Mouse (Mus musculus): ENCODE results near the gene Meaf6. TPM values are rescaled to one million over a fixed set of nuclear protein-coding genes. Genes with fewer than 3 reads are reported as not detected.

Meaf6 gene
- polyA plus RNA-seq, 1 experiment from 2014 or later, result 28.3 TPM

DNA sequence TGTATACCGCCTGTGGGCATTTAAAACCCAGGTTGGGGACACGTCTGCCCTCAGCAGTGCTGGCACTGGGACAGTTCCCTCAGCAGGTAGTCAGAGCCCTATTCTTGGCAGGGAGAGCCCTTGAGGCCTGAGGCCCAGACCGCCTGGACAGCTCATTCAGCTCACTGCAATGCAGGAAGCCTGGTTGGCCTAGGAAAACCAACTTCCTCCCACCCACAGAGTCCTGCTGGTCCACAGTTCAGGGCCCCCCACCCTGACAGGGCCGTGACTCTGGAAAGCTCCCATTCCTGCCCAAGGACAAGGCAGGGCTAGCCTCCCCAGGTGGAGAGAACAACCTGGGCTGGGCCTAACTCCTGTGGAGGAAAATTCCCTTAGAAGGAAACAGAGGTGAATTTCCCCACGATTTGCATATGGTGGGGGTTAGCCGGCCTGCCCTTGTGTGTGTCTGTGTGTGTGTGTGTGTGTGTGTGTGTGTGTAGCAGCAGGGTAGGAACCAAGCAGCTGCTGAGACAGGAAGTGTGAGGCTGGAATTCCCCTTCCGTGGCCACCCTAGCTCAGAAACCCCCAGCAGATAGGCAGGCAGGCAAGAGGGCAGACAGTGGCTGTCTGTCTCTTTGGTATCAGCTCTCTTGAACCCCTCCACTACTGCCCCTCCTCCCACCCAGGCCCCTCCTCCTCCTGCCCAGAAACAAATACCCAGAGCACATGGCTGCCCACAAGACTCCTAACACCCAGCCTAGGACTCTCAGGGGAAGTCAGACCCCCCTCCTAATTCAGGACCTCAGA lies 39.7 kb downstream of the Meaf6 start:
- peak; percentile 79 for DNase-seq (ENCODE audit: low spot score)
- peaks cover 8% of the 10 kb centered on the region; the same call in 1 of the 2 replicates for H3K36me3 ChIP-seq (ENCODE audit: control insufficient read depth, insufficient read depth, low read length)
- peak overlapping the region; percentile 47 for H3K9ac ChIP-seq (ENCODE audit: low read length)
- no peaks in the 10 kb centered on the region for H3K9me3 ChIP-seq (ENCODE audit: control insufficient read depth, low read length)
- H3K4me2 ChIP-seq (replicated peaks; ENCODE audit: low read depth), result peak overlapping the region; percentile 46
- 39% methylated on average over 7 of the region's 7 CpGs for WGBS
- H3K4me3 ChIP-seq (ENCODE audit: low read depth, low read length), result no peak overlapping the region; the same call in 1 of the 2 replicates
- peaks cover 8% of the 10 kb centered on the region for H3K4me1 ChIP-seq (replicated peaks; ENCODE audit: control insufficient read depth, insufficient read depth)
- H3K27me3 ChIP-seq (ENCODE audit: control insufficient read depth, insufficient read depth, low read length), result no peaks in the 10 kb centered on the region
- peak; percentile 22 for ATAC-seq (ENCODE audit: low FRiP score, low TSS enrichment)
- peak overlapping the region; percentile 94 for H3K27ac ChIP-seq (replicated peaks)
- TF ChIP-seq CTCF (IDR thresholded peaks at IDR 0.05; ENCODE audit: low read depth), result no peak
- TF ChIP-seq EP300 (optimal IDR thresholded peaks at IDR 0.05), result no peak

- Histone ChIP-seq H3K9me3 (ENCODE audit: control insufficient read depth, low read length) (no peaks in the 10 kb centered on the region), H3K4me1 (replicated peaks; ENCODE audit: control insufficient read depth, insufficient read depth) (peaks cover 8% of the 10 kb centered on the region), H3K27ac (replicated peaks) (peak overlapping the region; percentile 94), H3K36me3 (ENCODE audit: control insufficient read depth, insufficient read depth, low read length) (peaks cover 3% of the 10 kb centered on the region; the same call in 1 of the 2 replicates), H3K4me3 (ENCODE audit: low read depth, low read length) (no peak overlapping the region; the same call in 1 of the 2 replicates), H3K27me3 (ENCODE audit: control insufficient read depth, insufficient read depth, low read length) (no peaks in the 10 kb centered on the region), H3K4me2 (replicated peaks; ENCODE audit: low read depth) (peak overlapping the region; percentile 93), H3K9ac (ENCODE audit: low read length) (peak overlapping the region; percentile 47)
- 52% methylated on average over 7 of the region's 7 CpGs for WGBS
- ATAC-seq (ENCODE audit: low FRiP score, low TSS enrichment) (peak; percentile 48), DNase-seq (ENCODE audit: low spot score) (peak; percentile 78)
- TF ChIP-seq CTCF (IDR thresholded peaks at IDR 0.05; ENCODE audit: low read depth), result no peak
- TF ChIP-seq EP300 (optimal IDR thresholded peaks at IDR 0.05), result no peak
These were observed 40.5 kb downstream of the Meaf6 start for GRCm38 (mm10) chr4:125125361-125125921.

GRCm38 (mm10) chr4:125126186-125126585 lies 41.3 kb downstream of the Meaf6 start:
- Histone ChIP-seq H3K9ac (ENCODE audit: low read length) (peak overlapping the region; percentile 52; the same call in 1 of the 2 replicates), H3K4me2 (replicated peaks; ENCODE audit: low read depth) (peak overlapping the region; percentile 93), H3K4me3 (ENCODE audit: low read depth, low read length) (peak overlapping the region; percentile 69), H3K9me3 (ENCODE audit: control insufficient read depth, low read length) (no peaks in the 10 kb centered on the region), H3K27ac (replicated peaks) (peak overlapping the region; percentile 94), H3K4me1 (replicated peaks; ENCODE audit: control insufficient read depth, insufficient read depth) (peaks cover 8% of the 10 kb centered on the region), H3K27me3 (ENCODE audit: control insufficient read depth, insufficient read depth, low read length) (no peaks in the 10 kb centered on the region), H3K36me3 (ENCODE audit: control insufficient read depth, insufficient read depth, low read length) (no peaks in the 10 kb centered on the region; the same call in 1 of the 2 replicates)
- no peak for DNase-seq (ENCODE audit: low spot score)
- TF ChIP-seq CTCF (IDR thresholded peaks at IDR 0.05; ENCODE audit: low read depth) (no peak), EP300 (optimal IDR thresholded peaks at IDR 0.05) (no peak)
- WGBS, result 63% methylated on average over 3 of the region's 3 CpGs
- no peak for ATAC-seq (ENCODE audit: low FRiP score, low TSS enrichment)

DNA sequence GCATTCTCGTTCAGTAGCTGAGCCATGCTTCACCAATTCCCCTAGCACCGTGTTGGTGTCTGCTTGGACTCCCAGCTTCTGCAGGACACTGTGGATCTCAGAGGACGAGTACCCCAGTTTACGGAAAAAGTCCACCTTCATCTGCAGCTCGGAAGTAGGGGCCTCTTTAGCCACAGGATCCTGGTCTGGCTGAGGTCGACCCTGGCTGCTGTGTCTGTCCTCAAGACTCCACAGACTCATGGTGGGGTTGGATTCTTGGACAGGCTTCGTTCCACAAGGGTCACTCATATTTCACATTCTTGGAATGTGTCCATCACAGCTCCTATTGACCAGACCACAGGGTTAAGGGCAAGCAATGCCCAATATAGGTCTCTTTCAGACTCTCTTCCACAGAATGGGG lies 41.8 kb downstream of the Meaf6 start:
- no peak for ATAC-seq (ENCODE audit: low FRiP score, low TSS enrichment)
- Histone ChIP-seq H3K4me2 (replicated peaks; ENCODE audit: low read depth) (peak overlapping the region; percentile 93), H3K9me3 (ENCODE audit: control insufficient read depth, low read length) (no peaks in the 10 kb centered on the region), H3K4me1 (replicated peaks; ENCODE audit: control insufficient read depth, insufficient read depth) (peaks cover 8% of the 10 kb centered on the region), H3K27me3 (ENCODE audit: control insufficient read depth, insufficient read depth, low read length) (no peaks in the 10 kb centered on the region), H3K27ac (replicated peaks) (peak overlapping the region; percentile 94), H3K36me3 (ENCODE audit: control insufficient read depth, insufficient read depth, low read length) (no peaks in the 10 kb centered on the region; the same call in 1 of the 2 replicates), H3K4me3 (ENCODE audit: low read depth, low read length) (peak overlapping the region; percentile 69), H3K9ac (ENCODE audit: low read length) (peak overlapping the region; percentile 52)
- 72% methylated on average over 7 of the region's 7 CpGs for whole genome bisulfite sequencing
- no peak for DNase-seq (ENCODE audit: low spot score)
- no peak for TF ChIP-seq CTCF (IDR thresholded peaks at IDR 0.05; ENCODE audit: low read depth)
- TF ChIP-seq EP300 (optimal IDR thresholded peaks at IDR 0.05), result no peak

- peak within 1 kb of the TSS; percentile 93 for H3K4me2 ChIP-seq (replicated peaks; ENCODE audit: low read depth)
- DNase-seq (ENCODE audit: low spot score), result peak; percentile 96
- no peaks in the 10 kb centered on the region for H3K27me3 ChIP-seq (ENCODE audit: control insufficient read depth, insufficient read depth, low read length)
- 2% methylated on average over 54 of the region's 62 CpGs for WGBS
- H3K9me3 ChIP-seq (ENCODE audit: control insufficient read depth, low read length), result no peaks in the 10 kb centered on the region
- H3K36me3 ChIP-seq (ENCODE audit: control insufficient read depth, insufficient read depth, low read length), result no peaks in the 10 kb centered on the region
- H3K27ac ChIP-seq (replicated peaks), result peak within 1 kb of the TSS; percentile 94
- peaks cover 8% of the 10 kb centered on the region for H3K4me1 ChIP-seq (replicated peaks; ENCODE audit: control insufficient read depth, insufficient read depth)
- no peak for TF ChIP-seq CTCF (IDR thresholded peaks at IDR 0.05; ENCODE audit: low read depth)
- no peak for TF ChIP-seq EP300 (optimal IDR thresholded peaks at IDR 0.05)
- ATAC-seq (ENCODE audit: low FRiP score, low TSS enrichment), result peak; percentile 86
- H3K4me3 ChIP-seq (ENCODE audit: low read depth, low read length), result peak within 1 kb of the TSS; percentile 69
- H3K9ac ChIP-seq (ENCODE audit: low read length), result peak within 1 kb of the TSS; percentile 70
These were observed 42.6 kb downstream of the Meaf6 start, which contains the start of gene Zc3h12a for GRCm38 (mm10) chr4:125127305-125128084. Gene Zc3h12a, minus strand, starts transcription at chr4:125127840.

Measured in stomach, postnatal 0 days (tissue).